Mouse (Mus musculus) stomach, postnatal 0 days (tissue): ENCODE data around the gene Kri1. TPM values are rescaled to one million over a fixed set of nuclear protein-coding genes. Genes with fewer than 3 reads are reported as not detected.
"Not testable (repeated sequence)": the region's sequence is repeated elsewhere in the genome, so short reads cannot be mapped to it uniquely, and the experiment has no call there.

ENCODE experiments used
- ATAC-seq: fragments of 200-750 bp; cut with Nextera tagmentation; 2 replicates; pipeline ENCODE4 v1.8.0; 2017; ENCODE audit not compliant: low FRiP score, low TSS enrichment
- DNase-seq: peaks from one replicate; pipeline ENCODE4 v3.0.0-alpha.2; 2016; ENCODE audit warnings: low spot score
- H3K27ac ChIP-seq: fragments of 300-500 bp; sonication (generic); replicated peaks from 2 replicates; pipeline ENCODE4 v1.5.1; 2014; ENCODE audit warnings: mild to moderate bottlenecking, control low read depth
- H3K27me3 ChIP-seq: fragments of 300-500 bp; sonication (generic); 2 replicates; pipeline ENCODE4 v1.6.1; 2014; ENCODE audit warnings: low read length; ENCODE audit not compliant: control insufficient read depth, insufficient read depth
- H3K36me3 ChIP-seq: fragments of 300-500 bp; sonication (generic); 2 replicates; pipeline ENCODE4 v1.6.1; 2014; ENCODE audit warnings: low read length, mixed read lengths; ENCODE audit not compliant: control insufficient read depth, insufficient read depth
- H3K4me1 ChIP-seq: fragments of 300-500 bp; sonication (generic); replicated peaks from 2 replicates; pipeline ENCODE4 v1.6.1; 2014; ENCODE audit warnings: antibody characterized with exemption; ENCODE audit not compliant: control insufficient read depth, insufficient read depth
- H3K4me2 ChIP-seq: fragments of 300-500 bp; sonication (generic); replicated peaks from 2 replicates; pipeline ENCODE4 v1.6.1; 2014; ENCODE audit warnings: low read depth, mild to moderate bottlenecking, control low read depth, moderate library complexity
- H3K4me3 ChIP-seq: fragments of 300-500 bp; sonication (generic); 2 replicates; pipeline ENCODE4 v1.5.1; 2014; ENCODE audit warnings: low read depth, low read length, control low read depth
- H3K9ac ChIP-seq: fragments of 300-500 bp; sonication (generic); 2 replicates; pipeline ENCODE4 v1.6.1; 2014; ENCODE audit warnings: mild to moderate bottlenecking, low read length, control low read depth, mixed read lengths
- H3K9me3 ChIP-seq: fragments of 300-500 bp; sonication (generic); 2 replicates; pipeline ENCODE4 v1.6.1; 2016; ENCODE audit warnings: low read length; ENCODE audit not compliant: control insufficient read depth
- CTCF ChIP-seq: IDR thresholded peaks from 2 replicates; pipeline ENCODE4 v1.5.1; 2016; ENCODE audit warnings: antibody characterized with exemption, low read depth, mild to moderate bottlenecking, moderate library complexity
- EP300 ChIP-seq: optimal IDR thresholded peaks from 2 replicates; pipeline ENCODE3; 2016; ENCODE audit warnings: antibody characterized with exemption
- whole genome bisulfite sequencing: fragments of 180-500 bp; shearing (Covaris S2); extraction: QIAGEN DNeasy Blood & Tissue Kit; methylation state at CpG from one replicate; pipeline ENCODE4 v1.1.7; 2014; 5-methylcytosine and 5-hydroxymethylcytosine counted together
- polyA plus RNA-seq: library from polyadenylated mRNA; unstranded; fragments of >200 nt; fragmentation: Nextera tagmentation; extraction: Ambion mirVana; gene quantifications from 2 replicates; pipeline ENCODE4 v1.2.1, GENCODE M21; 2015

Kri1 gene
- polyA plus RNA-seq, 1 experiment from 2014 or later, result 7.9 TPM

GRCm38 (mm10) chr9:21292271-21292670 lies 4.5 kb upstream of the Kri1 start:
- Histone ChIP-seq H3K27ac (no peak overlapping the region), H3K9ac (no peak overlapping the region), H3K4me3 (no peak overlapping the region), H3K4me1 (no peaks in the 10 kb centered on the region; the same call in 1 of the 2 replicates), H3K4me2 (no peak overlapping the region), H3K36me3 (no peaks in the 10 kb centered on the region), H3K9me3 (no peaks in the 10 kb centered on the region), H3K27me3 (no peaks in the 10 kb centered on the region)
- 85% methylated on average over 3 of the region's 3 CpGs for WGBS
- ATAC-seq (no peak), DNase-seq (no peak)
- TF ChIP-seq EP300 (no peak), CTCF (no peak)

GRCm38 (mm10) chr9:21291868-21292267 lies 4.1 kb upstream of the Kri1 start:
- ATAC-seq, H3K36me3 ChIP-seq, DNase-seq, H3K4me1 ChIP-seq, H3K27me3 ChIP-seq, H3K9me3 ChIP-seq: not testable (repeated sequence)
- WGBS, result 8% methylated on average over 7 of the region's 7 CpGs
- Histone ChIP-seq H3K9ac (0 out of 2 replicates have a peak overlapping the region, but pooled peaks have one; percentile 8), H3K27ac (peak overlapping the region; percentile 40; the same call in 1 of the 2 replicates), H3K4me3 (peak overlapping the region; percentile 69), H3K4me2 (peak overlapping the region; percentile 56)

- TF ChIP-seq EP300 (no peak), CTCF (peak; percentile 65)
- Histone ChIP-seq H3K4me2 (peak within 1 kb of the TSS; percentile 80), H3K27ac (peak within 1 kb of the TSS; percentile 86), H3K9ac (peak within 1 kb of the TSS; percentile 77), H3K27me3 (no peaks in the 10 kb centered on the region), H3K4me3 (peak within 1 kb of the TSS; percentile 69), H3K4me1 (peaks cover 6% of the 10 kb centered on the region; the same call in 1 of the 2 replicates), H3K9me3 (no peaks in the 10 kb centered on the region), H3K36me3 (no peaks in the 10 kb centered on the region)
- DNase-seq (peak; percentile 100), ATAC-seq (peak; percentile 96)
- under 1% methylated on average over 38 of the region's 51 CpGs for WGBS
Observed at GRCm38 (mm10) chr9:21291022-21291787, 3.4 kb upstream of the Kri1 start, which contains the start of gene Cdkn2d. Gene Cdkn2d (minus strand): TSS chr9:21291407.

- Histone ChIP-seq H3K36me3 (no peaks in the 10 kb centered on the region), H3K27me3 (no peaks in the 10 kb centered on the region), H3K4me3 (peak overlapping the region; percentile 69), H3K27ac (peak overlapping the region; percentile 86), H3K4me2 (peak overlapping the region; percentile 80), H3K4me1 (peaks cover 6% of the 10 kb centered on the region; the same call in 1 of the 2 replicates), H3K9ac (peak overlapping the region; percentile 77), H3K9me3 (no peaks in the 10 kb centered on the region)
- TF ChIP-seq CTCF (no peak), EP300 (no peak)
- WGBS, result under 1% methylated on average over 20 of the region's 20 CpGs
- ATAC-seq (no peak), DNase-seq (no peak)
Observed at GRCm38 (mm10) chr9:21290589-21290988, 2.8 kb upstream of the Kri1 start.

- peak overlapping the region; percentile 80 for H3K4me2 ChIP-seq
- H3K4me3 ChIP-seq, result no peak overlapping the region
- DNase-seq, result no peak
- peaks cover 6% of the 10 kb centered on the region; the same call in 1 of the 2 replicates for H3K4me1 ChIP-seq
- no peak for TF ChIP-seq EP300
- TF ChIP-seq CTCF, result no peak
- H3K9ac ChIP-seq, result no peak overlapping the region
- H3K9me3 ChIP-seq, result no peaks in the 10 kb centered on the region
- H3K36me3 ChIP-seq, result no peaks in the 10 kb centered on the region
- H3K27ac ChIP-seq, result no peak overlapping the region; the same call in 1 of the 2 replicates
- ATAC-seq, result no peak
- no peaks in the 10 kb centered on the region for H3K27me3 ChIP-seq
- 79% methylated on average over 2 of the region's 2 CpGs for WGBS
Observed at GRCm38 (mm10) chr9:21289337-21289671, 1.5 kb upstream of the Kri1 start.
